Mouse (Mus musculus) liver, embryonic 14.5 days (tissue): ENCODE measurements around the gene Rasa1.

Experiments used
- CTCF ChIP-seq: IDR thresholded peaks from 2 replicates; pipeline ENCODE4 v1.5.1; 2016; ENCODE audit warnings: antibody characterized with exemption, low read depth, control low read depth
- EP300 ChIP-seq: IDR thresholded peaks from 2 replicates; pipeline ENCODE4 v1.6.1; 2016; ENCODE audit warnings: antibody characterized with exemption, low read depth

GRCm38 (mm10) chr13:85191253-85191652 is 97.7 kb downstream of the Rasa1 start:
- TF ChIP-seq CTCF (no peak), EP300 (no peak)
